Mouse (Mus musculus): ENCODE measurements around the gene 1110004F10Rik. TPM values are rescaled to one million over a fixed set of nuclear protein-coding genes. Genes with fewer than 3 reads are reported as not detected.

Gene 1110004F10Rik
- total RNA-seq (2012; rRNA removed) (120 and 129 TPM in 2 replicates), total RNA-seq (2014; rRNA removed) (262 and 274 TPM in 2 replicates), polyA plus RNA-seq (2012; ENCODE audit: insufficient read length, low read depth) (196 and 274 TPM in 2 replicates)

DNA sequence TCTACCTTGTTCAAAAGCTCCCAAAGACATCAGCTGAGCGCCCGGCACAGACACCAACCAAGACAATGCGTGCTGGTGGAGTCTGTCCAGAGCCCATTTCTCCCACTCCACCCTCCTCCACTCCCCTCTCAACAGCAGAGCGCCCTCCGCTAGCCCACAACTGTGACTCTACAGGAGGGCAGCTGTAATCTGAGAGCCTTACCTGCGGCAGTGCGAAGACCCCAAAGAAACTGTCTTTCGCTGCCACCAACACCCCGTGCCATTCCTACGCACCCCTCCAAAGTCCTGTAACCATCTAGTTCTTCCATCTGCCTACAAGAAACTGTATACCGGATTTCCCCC, at the start of gene 1110004F10Rik:
Gene 1110004F10Rik, plus strand, starts transcription at position 202 of the 342 bp plus-strand sequence.
- Histone ChIP-seq H3K27ac (ENCODE audit: insufficient read depth, low read depth) (no peak within 1 kb of the TSS), H3K9me3 (replicated peaks; ENCODE audit: low read length) (no peaks in the 10 kb centered on the region), H3K4me1 (ENCODE audit: control insufficient read depth in 1 of 2, insufficient read depth in 2 of 2) (peaks cover 0 to 12% of the 10 kb centered on the region in 2 experiments; a peak in 2 of 4 replicates), H3K27me3 (replicated peaks) (peaks cover 48% of the 10 kb centered on the region), H3K36me3 (replicated peaks in 1 of 2; ENCODE audit: control insufficient read depth in 1 of 2, insufficient read depth in 1 of 2, low read length in 1 of 2) (no peaks in the 10 kb centered on the region), H3K9ac (ENCODE audit: insufficient read depth, low read depth) (no peak within 1 kb of the TSS; the same call in 1 of the 2 replicates), H3K4me3 (replicated peaks in 1 of 3; ENCODE audit: low read depth in 2 of 3, low read length in 2 of 3, poor library complexity in 1 of 3) (peak within 1 kb of the TSS; percentile 16 to 60 (median 49)), H3K4me2 (ENCODE audit: insufficient read depth, low read depth, poor library complexity, severe bottlenecking) (peak within 1 kb of the TSS; percentile 76), H3K79me2 (replicated peaks; ENCODE audit: control insufficient read depth, extremely low read depth, insufficient read depth, poor library complexity, severe bottlenecking) (no peaks in the 10 kb centered on the region)
- dilution Hi-C loops (cut with MboI; ENCODE audit: extremely low pct_ligation_motif_present, extremely low pct_unique_long_range_greater_than_20kb, low sequenced_read_pairs), result no loop called here
- DNase-seq (ENCODE audit: extremely low read depth), result no peak
- in situ Hi-C loops (cut with MboI; ENCODE audit: low pct_ligation_motif_present, low pct_unique_long_range_greater_than_20kb, low sequenced_read_pairs), result loop anchor here (25.0 kb wide), 2 partner anchors 827 to 1127 kb away; no protein-coding TSS in a partner anchor
- TF ChIP-seq NRF1 (IDR thresholded peaks at IDR 0.05; ENCODE audit: low read depth, low read length), result no peak
- TF ChIP-seq RCOR1 (conservative IDR thresholded peaks at IDR 0.05; ENCODE audit: low read depth, low read length), result no peak
- no peak for TF ChIP-seq GABPA (IDR thresholded peaks at IDR 0.05; ENCODE audit: insufficient replicate concordance, low read depth, low read length)
- TF ChIP-seq CTCF (conservative IDR thresholded peaks at IDR 0.05 in 1 of 2, IDR thresholded peaks at IDR 0.05 in 1 of 2; ENCODE audit: low read depth in 2 of 2, low read length in 2 of 2), result no peak
- no peak for TF ChIP-seq PAX5 (IDR thresholded peaks at IDR 0.05; ENCODE audit: low read length)
- TF ChIP-seq KAT2A (IDR thresholded peaks at IDR 0.05; ENCODE audit: insufficient replicate concordance, low read length), result no peak
- no peak for TF ChIP-seq MEF2A (IDR thresholded peaks at IDR 0.05; ENCODE audit: borderline replicate concordance, low read depth, low read length)
- TF ChIP-seq RAD21 (IDR thresholded peaks at IDR 0.05; ENCODE audit: low read depth, low read length), result no peak
- no peak for TF ChIP-seq ZKSCAN1 (IDR thresholded peaks at IDR 0.05; ENCODE audit: borderline replicate concordance, low read depth, low read length)
- no peak for TF ChIP-seq SMC3 (IDR thresholded peaks at IDR 0.05; ENCODE audit: low read depth, low read length)
- TF ChIP-seq EP300 (IDR thresholded peaks at IDR 0.05; ENCODE audit: low read length), result no peak
- TF ChIP-seq POLR2AphosphoS2 (IDR thresholded peaks at IDR 0.05; ENCODE audit: low read depth, low read length), result no peak
- no peak for TF ChIP-seq SIN3A (IDR thresholded peaks at IDR 0.05; ENCODE audit: low read length)

DNA sequence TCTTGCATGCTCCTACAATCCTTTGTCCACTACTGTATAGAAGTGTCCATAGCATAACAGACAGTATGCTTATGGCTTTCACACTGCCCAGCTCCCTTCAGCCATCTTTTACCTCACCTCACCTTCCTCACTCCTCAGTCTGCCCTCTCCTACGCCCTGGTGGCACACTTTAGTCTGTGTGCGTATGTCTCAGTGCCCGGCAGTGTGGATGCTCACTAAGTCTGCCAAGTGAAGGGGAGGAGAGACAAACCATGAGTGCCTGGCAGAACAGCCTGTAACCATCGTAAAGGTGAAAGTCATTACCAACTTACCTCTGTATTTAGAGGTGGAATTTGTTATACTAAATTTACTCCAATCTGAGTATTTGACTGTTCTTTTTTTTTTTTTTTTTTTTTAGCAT, 36.5 kb upstream of the 1110004F10Rik start:
- Histone ChIP-seq H3K4me2 (ENCODE audit: insufficient read depth, low read depth, poor library complexity, severe bottlenecking) (no peak overlapping the region), H3K4me1 (ENCODE audit: control insufficient read depth in 1 of 2, insufficient read depth in 2 of 2) (peaks cover 0 to 4% of the 10 kb centered on the region in 2 experiments; a peak in 1 of 4 replicates), H3K36me3 (replicated peaks in 1 of 2; ENCODE audit: control insufficient read depth in 1 of 2, insufficient read depth in 1 of 2, low read length in 1 of 2) (no peaks in the 10 kb centered on the region), H3K9me3 (replicated peaks; ENCODE audit: low read length) (no peaks in the 10 kb centered on the region), H3K9ac (ENCODE audit: insufficient read depth, low read depth) (no peak overlapping the region), H3K27ac (ENCODE audit: insufficient read depth, low read depth) (no peak overlapping the region), H3K27me3 (replicated peaks) (no peaks in the 10 kb centered on the region), H3K79me2 (replicated peaks; ENCODE audit: control insufficient read depth, extremely low read depth, insufficient read depth, poor library complexity, severe bottlenecking) (no peaks in the 10 kb centered on the region), H3K4me3 (replicated peaks in 1 of 3; ENCODE audit: low read depth in 2 of 3, low read length in 2 of 3, poor library complexity in 1 of 3) (no peak overlapping the region)
- in situ Hi-C loops (cut with MboI; ENCODE audit: low pct_ligation_motif_present, low pct_unique_long_range_greater_than_20kb, low sequenced_read_pairs), result no loop called here
- dilution Hi-C loops (cut with MboI; ENCODE audit: extremely low pct_ligation_motif_present, extremely low pct_unique_long_range_greater_than_20kb, low sequenced_read_pairs), result no loop called here
- DNase-seq (ENCODE audit: extremely low read depth), result no peak
- TF ChIP-seq EP300 (IDR thresholded peaks at IDR 0.05; ENCODE audit: low read length), result no peak
- TF ChIP-seq MYC (IDR thresholded peaks at IDR 0.05; ENCODE audit: low read depth, low read length), result no peak
- TF ChIP-seq E2F4 (IDR thresholded peaks at IDR 0.05; ENCODE audit: insufficient replicate concordance, low read depth, low read length), result no peak
- no peak for TF ChIP-seq CHD1 (IDR thresholded peaks at IDR 0.05; ENCODE audit: low read depth, low read length)
- no peak for TF ChIP-seq GABPA (IDR thresholded peaks at IDR 0.05; ENCODE audit: insufficient replicate concordance, low read depth, low read length)
- TF ChIP-seq MEF2A (IDR thresholded peaks at IDR 0.05; ENCODE audit: borderline replicate concordance, low read depth, low read length), result no peak
- no peak for TF ChIP-seq RAD21 (IDR thresholded peaks at IDR 0.05; ENCODE audit: low read depth, low read length)
- no peak for TF ChIP-seq SIN3A (IDR thresholded peaks at IDR 0.05; ENCODE audit: low read length)
- TF ChIP-seq NELFE (IDR thresholded peaks at IDR 0.05; ENCODE audit: low read depth, low read length), result no peak
- TF ChIP-seq KAT2A (IDR thresholded peaks at IDR 0.05; ENCODE audit: insufficient replicate concordance, low read length), result no peak
- no peak for TF ChIP-seq BHLHE40 (IDR thresholded peaks at IDR 0.05; ENCODE audit: low read depth, low read length)
- no peak for TF ChIP-seq MXI1 (IDR thresholded peaks at IDR 0.05; ENCODE audit: low read depth, low read length)
- no peak for TF ChIP-seq PAX5 (IDR thresholded peaks at IDR 0.05; ENCODE audit: low read length)
- no peak for TF ChIP-seq SMC3 (IDR thresholded peaks at IDR 0.05; ENCODE audit: low read depth, low read length)
- TF ChIP-seq JUN (IDR thresholded peaks at IDR 0.05; ENCODE audit: insufficient read depth, low read depth, low read length), result no peak
- no peak for TF ChIP-seq JUND (conservative IDR thresholded peaks at IDR 0.05; ENCODE audit: low read depth, low read length)
- TF ChIP-seq CTCF (conservative IDR thresholded peaks at IDR 0.05 in 1 of 2, IDR thresholded peaks at IDR 0.05 in 1 of 2; ENCODE audit: low read depth in 2 of 2, low read length in 2 of 2), result no peak
